Mouse (Mus musculus): ENCODE measurements around the gene Sppl3. TPM values are rescaled to one million over a fixed set of nuclear protein-coding genes. Genes with fewer than 3 reads are reported as not detected.
A peak's percentile ranks its signal among the peaks of the same experiment; 100 is the strongest.

Gene Sppl3
- polyA plus RNA-seq, 1 experiment from 2014 or later = 39.9 TPM

GRCm38 (mm10) chr5:115113244-115113643, 102.3 kb downstream of the Sppl3 start:
- Histone ChIP-seq H3K36me3 (ENCODE audit: control insufficient read depth, insufficient read depth, low read length) (peaks cover 70% of the 10 kb centered on the region), H3K9ac (ENCODE audit: low read length) (no peak overlapping the region), H3K4me3 (ENCODE audit: control insufficient read depth in 1 of 2, insufficient read depth in 1 of 2, low read depth in 1 of 2, low read length in 2 of 2) (no peak overlapping the region), H3K4me1 (ENCODE audit: control insufficient read depth in 2 of 2, insufficient read depth in 2 of 2, low read length in 2 of 2) (no peaks in the 10 kb centered on the region), H3K27me3 (ENCODE audit: control insufficient read depth, insufficient read depth, low read length) (no peaks in the 10 kb centered on the region), H3K27ac (replicated peaks in 1 of 2; ENCODE audit: control insufficient read depth in 1 of 2, insufficient read depth in 1 of 2, low read depth in 2 of 2, low read length in 2 of 2) (no peak overlapping the region), H3K4me2 (ENCODE audit: low read length) (no peak overlapping the region), H3K9me3 (ENCODE audit: control insufficient read depth, low read length) (no peaks in the 10 kb centered on the region)
- WGBS = 95% methylated on average over 12 of the region's 12 CpGs
- ATAC-seq (ENCODE audit: insufficient number of reproducible peaks, insufficient read depth, low FRiP score, low read depth) = no peak

GRCm38 (mm10) chr5:115114501-115114900, 103.6 kb downstream of the Sppl3 start:
- Histone ChIP-seq H3K27me3 (ENCODE audit: control insufficient read depth, insufficient read depth, low read length) (no peaks in the 10 kb centered on the region), H3K9me3 (ENCODE audit: control insufficient read depth, low read length) (no peaks in the 10 kb centered on the region), H3K4me3 (ENCODE audit: control insufficient read depth in 1 of 2, insufficient read depth in 1 of 2, low read depth in 1 of 2, low read length in 2 of 2) (no peak overlapping the region), H3K27ac (replicated peaks in 1 of 2; ENCODE audit: control insufficient read depth in 1 of 2, insufficient read depth in 1 of 2, low read depth in 2 of 2, low read length in 2 of 2) (no peak overlapping the region), H3K36me3 (ENCODE audit: control insufficient read depth, insufficient read depth, low read length) (peaks cover 68% of the 10 kb centered on the region), H3K4me2 (ENCODE audit: low read length) (no peak overlapping the region), H3K4me1 (ENCODE audit: control insufficient read depth in 2 of 2, insufficient read depth in 2 of 2, low read length in 2 of 2) (no peaks in the 10 kb centered on the region), H3K9ac (ENCODE audit: low read length) (no peak overlapping the region)
- ATAC-seq (ENCODE audit: insufficient number of reproducible peaks, insufficient read depth, low FRiP score, low read depth) = no peak
- WGBS = 92% methylated on average over 8 of the region's 8 CpGs

DNA sequence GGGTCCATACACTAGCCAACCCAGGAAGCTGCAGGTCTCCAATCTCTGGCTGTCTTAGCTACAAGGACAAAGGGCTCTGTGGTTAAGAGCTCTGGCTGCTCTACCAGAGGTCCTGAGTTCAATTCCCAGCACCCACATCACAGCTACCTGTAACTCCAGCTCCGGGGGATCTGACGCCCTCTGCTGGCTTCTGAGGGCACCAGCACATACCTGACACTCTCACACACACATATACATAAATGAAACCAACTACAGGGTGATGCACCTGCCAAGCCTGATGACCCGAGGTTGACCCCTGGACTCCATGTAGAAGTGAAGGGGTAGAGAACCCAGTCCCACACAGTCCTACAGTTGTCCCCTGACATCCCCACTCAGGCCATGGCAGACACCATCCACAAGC, 105.5 kb downstream of the Sppl3 start:
- Histone ChIP-seq H3K36me3 (ENCODE audit: control insufficient read depth, insufficient read depth, low read length) (peaks cover 49% of the 10 kb centered on the region), H3K9me3 (ENCODE audit: control insufficient read depth, low read length) (no peaks in the 10 kb centered on the region), H3K4me3 (ENCODE audit: control insufficient read depth in 1 of 2, insufficient read depth in 1 of 2, low read depth in 1 of 2, low read length in 2 of 2) (no peak overlapping the region), H3K27ac (replicated peaks in 1 of 2; ENCODE audit: control insufficient read depth in 1 of 2, insufficient read depth in 1 of 2, low read depth in 2 of 2, low read length in 2 of 2) (no peak overlapping the region), H3K9ac (ENCODE audit: low read length) (no peak overlapping the region), H3K4me1 (ENCODE audit: control insufficient read depth in 2 of 2, insufficient read depth in 2 of 2, low read length in 2 of 2) (no peaks in the 10 kb centered on the region), H3K4me2 (ENCODE audit: low read length) (no peak overlapping the region), H3K27me3 (ENCODE audit: control insufficient read depth, insufficient read depth, low read length) (no peaks in the 10 kb centered on the region)
- no peak for ATAC-seq (ENCODE audit: insufficient number of reproducible peaks, insufficient read depth, low FRiP score, low read depth)
- WGBS = 83% methylated on average over 3 of the region's 3 CpGs

- WGBS = 92% methylated on average over 13 of the region's 13 CpGs
- Histone ChIP-seq H3K4me1 (ENCODE audit: control insufficient read depth in 2 of 2, insufficient read depth in 2 of 2, low read length in 2 of 2) (no peaks in the 10 kb centered on the region), H3K27me3 (ENCODE audit: control insufficient read depth, insufficient read depth, low read length) (no peaks in the 10 kb centered on the region), H3K4me2 (ENCODE audit: low read length) (no peak overlapping the region), H3K4me3 (ENCODE audit: control insufficient read depth in 1 of 2, insufficient read depth in 1 of 2, low read depth in 1 of 2, low read length in 2 of 2) (no peak overlapping the region), H3K36me3 (ENCODE audit: control insufficient read depth, insufficient read depth, low read length) (peaks cover 40% of the 10 kb centered on the region), H3K9me3 (ENCODE audit: control insufficient read depth, low read length) (no peaks in the 10 kb centered on the region), H3K9ac (ENCODE audit: low read length) (no peak overlapping the region), H3K27ac (replicated peaks in 1 of 2; ENCODE audit: control insufficient read depth in 1 of 2, insufficient read depth in 1 of 2, low read depth in 2 of 2, low read length in 2 of 2) (no peak overlapping the region)
- ATAC-seq (ENCODE audit: insufficient number of reproducible peaks, insufficient read depth, low FRiP score, low read depth) = no peak
These were observed 106.5 kb downstream of the Sppl3 start for GRCm38 (mm10) chr5:115117467-115117866.

- Histone ChIP-seq H3K9me3 (ENCODE audit: control insufficient read depth, low read length) (no peaks in the 10 kb centered on the region), H3K4me3 (ENCODE audit: control insufficient read depth in 1 of 2, insufficient read depth in 1 of 2, low read depth in 1 of 2, low read length in 2 of 2) (peak within 1 kb of the TSS; percentile 66 to 74), H3K4me2 (ENCODE audit: low read length) (peak within 1 kb of the TSS; percentile 66), H3K36me3 (ENCODE audit: control insufficient read depth, insufficient read depth, low read length) (peaks cover 41% of the 10 kb centered on the region), H3K9ac (ENCODE audit: low read length) (peak within 1 kb of the TSS; percentile 88), H3K4me1 (ENCODE audit: control insufficient read depth in 2 of 2, insufficient read depth in 2 of 2, low read length in 2 of 2) (no peaks in the 10 kb centered on the region), H3K27ac (replicated peaks in 1 of 2; ENCODE audit: control insufficient read depth in 1 of 2, insufficient read depth in 1 of 2, low read depth in 2 of 2, low read length in 2 of 2) (peak within 1 kb of the TSS; percentile 13 to 74; a peak in 3 of 4 replicates), H3K27me3 (ENCODE audit: control insufficient read depth, insufficient read depth, low read length) (no peaks in the 10 kb centered on the region)
- ATAC-seq (ENCODE audit: insufficient number of reproducible peaks, insufficient read depth, low FRiP score, low read depth) = peak; percentile 79
- WGBS = under 1% methylated on average over 39 of the region's 39 CpGs
These were observed 108.1 kb downstream of the Sppl3 start, which contains the start of gene Acads for GRCm38 (mm10) chr5:115118961-115119570. TSS of gene Acads (minus strand) at chr5:115119346.

DNA sequence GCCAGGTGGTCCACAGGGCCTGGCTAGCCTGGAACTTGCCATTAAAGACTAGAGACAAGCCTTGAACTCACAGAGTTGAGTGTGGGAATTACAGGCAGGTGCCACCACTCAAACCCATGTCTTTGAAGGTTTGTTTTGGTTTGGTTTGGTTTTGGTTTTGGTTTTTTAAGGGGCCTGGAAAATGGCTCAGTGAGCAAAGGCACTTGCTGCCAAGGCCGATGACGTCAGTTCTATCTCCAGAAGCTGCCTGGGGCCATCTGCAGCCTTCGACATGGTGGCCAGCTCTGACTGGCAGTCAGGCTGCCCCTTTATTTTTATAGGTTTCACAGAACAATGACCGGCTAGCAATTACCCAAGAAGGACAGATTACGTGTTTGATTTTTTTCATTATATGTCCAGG, 110.0 kb downstream of the Sppl3 start:
- no peak for ATAC-seq (ENCODE audit: insufficient number of reproducible peaks, insufficient read depth, low FRiP score, low read depth)

DNA sequence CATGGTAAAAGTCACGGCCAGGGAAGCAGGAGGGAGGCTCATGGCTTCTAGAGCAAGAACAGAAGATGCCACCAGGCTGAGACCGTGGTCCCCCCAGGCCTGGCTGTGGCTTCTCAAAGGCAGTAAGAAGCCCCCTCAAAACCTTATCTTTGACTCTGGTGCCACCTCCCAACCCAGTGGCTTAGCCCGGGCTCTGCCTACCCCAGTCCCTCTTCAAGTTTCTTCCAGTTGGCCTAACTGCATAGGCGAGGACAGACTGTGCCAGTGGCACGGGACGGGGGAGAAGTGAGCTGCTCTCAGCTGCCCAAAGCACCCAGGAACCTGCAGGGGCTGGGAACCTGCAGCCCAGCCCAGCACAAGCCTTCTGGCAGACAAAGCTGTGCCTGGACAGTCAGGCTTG, 113.8 kb downstream of the Sppl3 start:
- Histone ChIP-seq H3K27me3 (ENCODE audit: control insufficient read depth, insufficient read depth, low read length) (no peaks in the 10 kb centered on the region), H3K4me1 (ENCODE audit: control insufficient read depth in 2 of 2, insufficient read depth in 2 of 2, low read length in 2 of 2) (peaks cover 3 to 10% of the 10 kb centered on the region in 2 experiments; a peak in 2 of 4 replicates), H3K4me3 (ENCODE audit: control insufficient read depth in 1 of 2, insufficient read depth in 1 of 2, low read depth in 1 of 2, low read length in 2 of 2) (no peak overlapping the region), H3K9me3 (ENCODE audit: control insufficient read depth, low read length) (no peaks in the 10 kb centered on the region), H3K36me3 (ENCODE audit: control insufficient read depth, insufficient read depth, low read length) (peaks cover 65% of the 10 kb centered on the region), H3K27ac (replicated peaks in 1 of 2; ENCODE audit: control insufficient read depth in 1 of 2, insufficient read depth in 1 of 2, low read depth in 2 of 2, low read length in 2 of 2) (no peak overlapping the region), H3K9ac (ENCODE audit: low read length) (no peak overlapping the region), H3K4me2 (ENCODE audit: low read length) (no peak overlapping the region)
- no peak for ATAC-seq (ENCODE audit: insufficient number of reproducible peaks, insufficient read depth, low FRiP score, low read depth)
- 96% methylated on average over 6 of the region's 6 CpGs for WGBS

More for the DNA sequence above, 110.0 kb downstream of the Sppl3 start:
- H3K27me3 ChIP-seq (ENCODE audit: control insufficient read depth, insufficient read depth, low read length) = no peaks in the 10 kb centered on the region
- peaks cover 3 to 8% of the 10 kb centered on the region in 2 experiments; a peak in 2 of 4 replicates for H3K4me1 ChIP-seq (ENCODE audit: control insufficient read depth in 2 of 2, insufficient read depth in 2 of 2, low read length in 2 of 2)
- 72% methylated on average over 5 of the region's 5 CpGs for WGBS
- no peak overlapping the region for H3K27ac ChIP-seq (replicated peaks in 1 of 2; ENCODE audit: control insufficient read depth in 1 of 2, insufficient read depth in 1 of 2, low read depth in 2 of 2, low read length in 2 of 2)
- H3K9ac ChIP-seq (ENCODE audit: low read length) = no peak overlapping the region
- H3K9me3 ChIP-seq (ENCODE audit: control insufficient read depth, low read length) = no peaks in the 10 kb centered on the region
- H3K4me3 ChIP-seq (ENCODE audit: control insufficient read depth in 1 of 2, insufficient read depth in 1 of 2, low read depth in 1 of 2, low read length in 2 of 2) = no peak overlapping the region
- H3K36me3 ChIP-seq (ENCODE audit: control insufficient read depth, insufficient read depth, low read length) = peaks cover 39% of the 10 kb centered on the region
- H3K4me2 ChIP-seq (ENCODE audit: low read length) = no peak overlapping the region

Measured in heart, embryonic 14.5 days (tissue).